Mouse (Mus musculus) liver, postnatal 0 days (tissue): ENCODE data around the gene Myrfl. TPM values are rescaled to one million over a fixed set of nuclear protein-coding genes. Genes with fewer than 3 reads are reported as not detected.

Experiments
- ATAC-seq: fragments of 200-750 bp; cut with Nextera tagmentation; 2 replicates; pipeline ENCODE4 v1.8.0; 2017; ENCODE audit warnings: mild to moderate bottlenecking, moderate library complexity
- DNase-seq: peaks from one replicate; pipeline ENCODE4 v3.0.0-alpha.2; 2016
- H3K27ac ChIP-seq: fragments of 300-500 bp; sonication (generic); 2 replicates; pipeline ENCODE4 v1.5.1; 2014; ENCODE audit warnings: antibody characterized with exemption, moderate library complexity, mild to moderate bottlenecking, low read depth
- H3K27me3 ChIP-seq: fragments of 300-500 bp; sonication (generic); 2 replicates; pipeline ENCODE4 v1.6.1; 2014; ENCODE audit warnings: low read length, control low read depth, mixed read lengths; ENCODE audit not compliant: insufficient read depth
- H3K36me3 ChIP-seq: fragments of 300-500 bp; sonication (generic); replicated peaks from 2 replicates; pipeline ENCODE4 v1.6.1; 2014; ENCODE audit warnings: mild to moderate bottlenecking, control low read depth, low read length, moderate library complexity, mixed read lengths; ENCODE audit not compliant: insufficient read depth
- H3K4me1 ChIP-seq: fragments of 300-500 bp; sonication (generic); 2 replicates; pipeline ENCODE4 v1.6.1; 2014; ENCODE audit warnings: antibody characterized with exemption, mild to moderate bottlenecking, control low read depth; ENCODE audit not compliant: insufficient read depth
- H3K4me2 ChIP-seq: fragments of 300-500 bp; sonication (generic); 2 replicates; pipeline ENCODE4 v1.6.1; 2014; ENCODE audit warnings: low read depth, mild to moderate bottlenecking, low read length, moderate library complexity, mixed read lengths
- H3K4me3 ChIP-seq: fragments of 300-500 bp; sonication (generic); 2 replicates; pipeline ENCODE4 v1.5.1; 2014; ENCODE audit warnings: low read depth, low read length
- H3K9ac ChIP-seq: fragments of 300-500 bp; sonication (generic); replicated peaks from 2 replicates; pipeline ENCODE4 v1.6.1; 2014; ENCODE audit warnings: mild to moderate bottlenecking, moderate library complexity
- H3K9me3 ChIP-seq: fragments of 300-500 bp; sonication (generic); 2 replicates; pipeline ENCODE4 v1.6.1; 2016; ENCODE audit warnings: mild to moderate bottlenecking, control low read depth, low read length, mixed read lengths
- CTCF ChIP-seq: sonication (generic); IDR thresholded peaks from 2 replicates; pipeline ENCODE4 v1.5.1; 2016; ENCODE audit warnings: antibody characterized with exemption, low read depth
- EP300 ChIP-seq: IDR thresholded peaks from 2 replicates; pipeline ENCODE4 v1.6.1; 2016; ENCODE audit warnings: antibody characterized with exemption, low read depth, mild to moderate bottlenecking
- WGBS: fragments of 180-500 bp; shearing (Covaris S2); extraction: QIAGEN DNeasy Blood & Tissue Kit; methylation state at CpG from one replicate; pipeline ENCODE4 v1.1.7; 2014; ENCODE audit not compliant: insufficient replicate concordance; 5-methylcytosine and 5-hydroxymethylcytosine counted together
- polyA plus RNA-seq: library from polyadenylated mRNA; unstranded; fragments of >200 nt; fragmentation: Nextera tagmentation; extraction: Ambion mirVana; gene quantifications from 2 replicates; pipeline ENCODE4 v1.2.1, GENCODE M21; 2015

Myrfl gene
- polyA plus RNA-seq, 1 experiment from 2014 or later: not detected

- 84% methylated on average over 13 of the region's 13 CpGs for WGBS
- no peak for ATAC-seq
- H3K27me3 ChIP-seq: no peaks in the 10 kb centered on the region
- H3K9ac ChIP-seq: no peak overlapping the region
- no peak for DNase-seq
- no peak overlapping the region for H3K4me2 ChIP-seq
- H3K4me1 ChIP-seq: no peaks in the 10 kb centered on the region
- TF ChIP-seq CTCF (no peak), EP300 (no peak)
- H3K27ac ChIP-seq: no peak overlapping the region
- H3K9me3 ChIP-seq: no peaks in the 10 kb centered on the region
- no peak overlapping the region for H3K4me3 ChIP-seq
- peaks cover 9% of the 10 kb centered on the region for H3K36me3 ChIP-seq
Measured at GRCm38 (mm10) chr10:116932418-116932817, 35.7 kb upstream of the Myrfl start.

- H3K9ac ChIP-seq: no peak overlapping the region
- H3K4me2 ChIP-seq: no peak overlapping the region
- H3K4me3 ChIP-seq: no peak overlapping the region
- no peaks in the 10 kb centered on the region for H3K27me3 ChIP-seq
- H3K4me1 ChIP-seq: no peaks in the 10 kb centered on the region
- no peak for ATAC-seq
- H3K9me3 ChIP-seq: no peaks in the 10 kb centered on the region
- DNase-seq: no peak
- peak overlapping the region; percentile 48; the same call in 1 of the 2 replicates for H3K27ac ChIP-seq
- WGBS: 72% methylated on average over 15 of the region's 15 CpGs
- TF ChIP-seq CTCF (no peak), EP300 (no peak)
- H3K36me3 ChIP-seq: peaks cover 15% of the 10 kb centered on the region; the same call in 1 of the 2 replicates
Measured at GRCm38 (mm10) chr10:116931497-116932179, 34.9 kb upstream of the Myrfl start.

- Histone ChIP-seq H3K9me3 (no peaks in the 10 kb centered on the region), H3K36me3 (peaks cover 14% of the 10 kb centered on the region; the same call in 1 of the 2 replicates), H3K27me3 (no peaks in the 10 kb centered on the region), H3K9ac (no peak overlapping the region), H3K4me1 (no peaks in the 10 kb centered on the region), H3K27ac (peak overlapping the region; percentile 48; the same call in 1 of the 2 replicates), H3K4me3 (no peak overlapping the region), H3K4me2 (no peak overlapping the region)
- no peak for TF ChIP-seq EP300
- no peak for TF ChIP-seq CTCF
- ATAC-seq: peak; percentile 61; the same call in 1 of the 2 replicates
- 56% methylated on average over 6 of the region's 7 CpGs for WGBS
- DNase-seq: no peak
Measured at GRCm38 (mm10) chr10:116930936-116931335, 34.2 kb upstream of the Myrfl start.

GRCm38 (mm10) chr10:116930506-116930905, 33.8 kb upstream of the Myrfl start:
- peak; percentile 66 for ATAC-seq
- peaks cover 18% of the 10 kb centered on the region for H3K36me3 ChIP-seq

GRCm38 (mm10) chr10:116928826-116929225, 32.1 kb upstream of the Myrfl start:
- H3K27ac ChIP-seq: no peak overlapping the region
- no peak overlapping the region for H3K4me3 ChIP-seq
- ATAC-seq: no peak
- H3K27me3 ChIP-seq: no peaks in the 10 kb centered on the region
- H3K36me3 ChIP-seq: peaks cover 21% of the 10 kb centered on the region
- no peak overlapping the region for H3K4me2 ChIP-seq
- WGBS: 71% methylated on average over 3 of the region's 3 CpGs
- TF ChIP-seq EP300 (no peak), CTCF (no peak)
- H3K9me3 ChIP-seq: no peaks in the 10 kb centered on the region
- DNase-seq: no peak
- H3K4me1 ChIP-seq: no peaks in the 10 kb centered on the region
- no peak overlapping the region for H3K9ac ChIP-seq

More at GRCm38 (mm10) chr10:116930506-116930905, 33.8 kb upstream of the Myrfl start:
- H3K4me3 ChIP-seq: no peak overlapping the region
- no peaks in the 10 kb centered on the region for H3K9me3 ChIP-seq
- no peaks in the 10 kb centered on the region for H3K4me1 ChIP-seq
- peak; percentile 36 for DNase-seq
- WGBS: 43% methylated on average over 7 of the region's 7 CpGs
- no peak for TF ChIP-seq CTCF
- no peak for TF ChIP-seq EP300
- no peak overlapping the region for H3K4me2 ChIP-seq
- no peak overlapping the region for H3K9ac ChIP-seq
- H3K27me3 ChIP-seq: no peaks in the 10 kb centered on the region
- H3K27ac ChIP-seq: 0 out of 2 replicates have a peak overlapping the region, but pooled peaks have one; percentile 39

GRCm38 (mm10) chr10:116926428-116927113, 29.9 kb upstream of the Myrfl start:
- WGBS: 69% methylated on average over 11 of the region's 11 CpGs

More at GRCm38 (mm10) chr10:116926428-116927113, 29.9 kb upstream of the Myrfl start:
- no peaks in the 10 kb centered on the region for H3K4me1 ChIP-seq
- no peak overlapping the region for H3K27ac ChIP-seq
- no peaks in the 10 kb centered on the region for H3K27me3 ChIP-seq
- ATAC-seq (no peak), DNase-seq (no peak)
- H3K9ac ChIP-seq: no peak overlapping the region
- H3K36me3 ChIP-seq: peaks cover 20% of the 10 kb centered on the region
- H3K4me2 ChIP-seq: no peak overlapping the region
- H3K4me3 ChIP-seq: no peak overlapping the region
- H3K9me3 ChIP-seq: no peaks in the 10 kb centered on the region
- no peak for TF ChIP-seq CTCF
- TF ChIP-seq EP300: no peak
